Mouse (Mus musculus) retina, postnatal 1 day (tissue): ENCODE results near the gene Sumo2.
"Not testable (repeated sequence)": the region's sequence is repeated elsewhere in the genome, so short reads cannot be mapped to it uniquely, and the experiment has no call there.

Experiments
- DNase-seq: peaks from one replicate; pipeline ENCODE4 v3.0.0-alpha.2; 2012

Sumo2 gene

DNA sequence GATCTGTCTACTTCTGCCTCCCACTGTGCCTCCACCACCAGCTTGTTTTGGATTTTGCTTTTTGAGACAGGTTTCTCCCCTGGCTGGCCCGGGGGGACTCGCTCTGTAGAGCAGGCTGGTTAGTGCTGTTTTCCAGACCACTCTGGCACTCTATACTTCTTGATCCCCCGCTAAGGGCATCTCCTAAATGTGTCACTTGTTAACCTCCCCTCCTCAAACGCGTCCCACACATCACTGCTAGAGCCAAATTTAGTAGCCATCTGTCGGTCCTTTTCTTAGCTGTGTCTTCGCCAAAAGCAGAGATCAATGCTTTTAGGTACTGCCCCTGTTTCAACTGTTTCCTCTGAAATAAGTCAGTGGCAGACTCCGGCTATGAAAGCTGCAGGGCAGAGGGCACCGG, 17.4 kb downstream of the Sumo2 start:
- DNase-seq, result no peak

DNA sequence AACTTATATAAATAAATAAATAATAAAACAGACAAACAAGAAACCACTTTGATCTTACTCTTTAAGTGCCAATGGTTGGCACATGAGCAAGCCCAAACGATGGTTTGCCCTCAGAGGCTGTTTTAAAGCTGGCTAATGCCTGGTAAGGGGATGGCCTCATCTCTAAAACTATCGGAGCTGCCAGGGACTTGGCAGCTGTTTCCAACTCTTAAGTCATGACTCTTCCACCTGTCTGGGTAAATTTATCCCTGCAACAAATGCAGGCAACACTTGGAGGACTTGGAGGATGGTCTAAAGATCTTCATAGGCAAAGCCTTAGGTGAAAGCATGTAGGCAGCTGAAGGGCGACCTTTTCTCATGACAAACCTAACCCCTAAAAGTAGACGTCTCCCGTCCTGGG, 19.1 kb downstream of the Sumo2 start:
- no peak for DNase-seq

DNA sequence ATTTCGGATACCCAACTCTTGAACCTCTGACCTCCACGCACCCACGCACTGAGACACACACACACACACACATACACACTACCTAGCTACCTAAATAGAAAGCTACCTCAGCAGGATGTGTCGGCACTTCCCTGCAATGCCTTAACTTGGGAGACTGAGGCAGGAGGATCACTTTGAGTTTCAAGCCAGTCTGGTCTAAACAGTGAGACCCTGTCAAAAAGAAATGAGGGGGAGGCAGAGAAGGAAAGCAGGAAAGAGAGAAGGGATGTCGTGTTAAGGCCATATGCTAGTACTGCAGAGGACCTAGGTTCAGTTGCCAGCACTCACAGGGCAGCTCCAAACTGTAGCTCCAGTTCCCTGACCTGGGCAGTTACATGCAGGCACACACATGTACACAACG, 21.1 kb downstream of the Sumo2 start:
- DNase-seq, result no peak

DNA sequence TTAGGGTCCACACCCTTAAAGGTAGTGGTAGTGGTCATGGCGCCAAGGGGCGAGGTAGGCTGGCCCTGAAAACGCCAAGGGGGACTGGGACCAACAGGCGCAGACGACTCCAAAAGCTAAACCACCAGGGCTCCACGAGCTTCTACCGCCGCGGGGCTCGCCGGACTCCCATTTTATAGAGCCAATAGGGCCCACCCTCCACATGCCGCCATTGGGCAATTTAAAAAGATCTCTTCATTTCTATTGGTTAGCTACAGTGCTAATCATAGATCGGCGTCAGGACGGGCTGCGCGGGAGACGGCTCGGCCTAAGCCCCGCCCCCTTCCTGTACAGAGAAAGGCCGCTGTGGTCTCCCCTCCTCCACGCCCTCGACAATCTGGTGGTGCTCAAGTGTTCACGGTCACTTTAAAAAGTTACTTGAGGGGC, 21.8 kb downstream of the Sumo2 start, which contains the start of gene Jpt1:
TSS of gene Jpt1 (minus strand) at position 150 of the 426 bp plus-strand sequence.
- peak; percentile 99 for DNase-seq

DNA sequence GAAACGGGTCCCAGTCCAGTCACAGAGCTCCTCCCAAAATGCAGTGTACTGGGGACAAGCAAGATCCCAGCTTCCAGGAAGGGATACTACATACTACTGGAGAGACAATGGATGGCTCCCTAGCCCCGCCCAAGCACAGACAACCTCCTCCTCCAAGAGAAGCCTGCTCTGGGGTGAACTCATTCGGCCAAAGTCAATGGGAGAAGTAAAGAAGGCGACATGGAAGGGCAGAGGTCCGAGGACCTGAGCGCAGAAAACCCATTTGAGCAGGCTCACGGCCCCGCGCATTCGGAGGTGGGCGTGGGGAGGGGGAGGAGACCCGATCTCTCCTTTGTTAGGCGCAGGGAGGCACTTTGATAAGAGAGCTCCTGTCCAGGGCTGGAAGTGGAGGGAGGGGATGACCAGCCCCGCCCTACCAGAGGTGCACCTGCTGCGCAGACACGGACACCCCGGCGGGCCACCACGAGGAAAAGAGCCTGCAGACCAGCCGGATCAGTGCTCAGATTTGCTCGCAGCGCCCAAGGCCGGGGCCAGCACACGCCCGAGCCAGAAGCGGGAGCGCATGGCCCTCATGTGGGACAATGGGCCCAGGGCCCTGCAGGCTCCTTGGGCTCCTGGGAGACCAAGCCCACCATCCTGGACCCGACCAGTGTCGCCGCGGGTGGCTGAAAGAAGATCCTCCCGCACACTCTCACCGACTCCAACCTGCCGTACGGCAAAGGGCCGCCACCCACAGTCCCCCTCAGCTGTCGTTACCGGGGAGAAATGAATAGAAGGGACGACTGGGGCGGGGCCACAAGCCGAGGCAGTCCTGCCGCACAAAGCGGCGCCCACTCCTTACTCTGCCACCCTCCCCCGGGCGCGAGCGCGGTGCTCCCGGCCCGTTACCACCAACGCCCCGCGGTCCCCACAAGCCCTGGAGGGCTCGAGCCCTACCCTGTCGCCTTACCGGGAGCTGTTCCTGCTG, 22.5 kb downstream of the Sumo2 start:
- DNase-seq, result peak; percentile 68

DNA sequence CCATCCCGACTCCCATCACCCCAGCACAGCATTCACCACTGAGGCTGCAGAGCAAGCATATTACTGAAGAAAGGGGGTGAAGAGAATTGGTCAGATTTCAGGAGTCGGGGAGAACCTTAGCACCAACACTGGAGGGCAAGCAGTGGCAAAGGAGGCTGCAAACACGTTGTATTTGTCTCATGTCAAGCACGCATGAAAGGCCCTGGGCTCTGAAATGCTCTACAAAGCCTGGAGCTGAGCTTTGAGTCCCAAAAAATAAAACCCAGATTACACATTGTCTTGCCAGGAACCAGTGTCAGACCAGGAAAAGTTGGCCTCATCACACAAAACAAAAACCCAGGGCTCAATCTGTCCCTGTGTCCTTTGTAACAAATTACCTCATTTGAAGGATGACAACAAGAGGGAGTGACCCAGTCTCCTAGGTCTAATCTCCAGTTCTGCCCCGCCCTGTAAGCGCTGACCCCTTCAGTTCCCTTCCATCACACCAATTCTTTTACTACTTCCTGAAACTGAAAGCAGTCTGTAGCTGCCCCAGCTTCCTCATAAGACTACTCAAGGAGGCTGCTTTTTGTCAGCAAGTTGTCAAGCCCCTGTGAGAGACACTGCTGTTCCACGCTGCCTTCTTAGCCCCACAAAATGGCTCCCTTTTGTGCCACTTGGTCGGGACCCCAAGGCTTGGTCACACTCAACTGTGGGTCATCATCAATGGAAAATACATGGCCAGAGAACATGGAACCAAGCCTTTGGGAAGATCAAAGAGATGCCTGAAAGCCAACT, 23.5 kb downstream of the Sumo2 start:
- DNase-seq, result peak; percentile 36

DNA sequence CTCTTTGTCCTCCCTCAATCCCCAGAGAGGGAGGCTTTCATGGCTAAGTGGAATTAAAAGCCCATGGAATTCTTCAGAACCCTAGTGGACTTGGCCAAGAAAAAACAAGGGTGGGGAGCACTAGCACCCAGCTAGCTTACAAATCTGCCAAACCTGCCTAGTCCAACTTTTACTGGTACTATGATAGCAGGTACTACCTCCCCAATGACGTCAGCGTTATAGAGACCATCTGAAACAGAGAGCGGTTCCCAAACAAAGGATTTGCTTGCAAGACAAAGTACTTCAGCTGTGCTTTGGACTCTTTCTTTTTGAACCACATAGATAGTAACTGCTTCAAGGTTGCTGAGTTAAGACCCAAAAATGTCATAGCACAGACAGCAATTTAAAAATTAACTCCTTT, 24.1 kb downstream of the Sumo2 start:
- DNase-seq, result no peak

DNA sequence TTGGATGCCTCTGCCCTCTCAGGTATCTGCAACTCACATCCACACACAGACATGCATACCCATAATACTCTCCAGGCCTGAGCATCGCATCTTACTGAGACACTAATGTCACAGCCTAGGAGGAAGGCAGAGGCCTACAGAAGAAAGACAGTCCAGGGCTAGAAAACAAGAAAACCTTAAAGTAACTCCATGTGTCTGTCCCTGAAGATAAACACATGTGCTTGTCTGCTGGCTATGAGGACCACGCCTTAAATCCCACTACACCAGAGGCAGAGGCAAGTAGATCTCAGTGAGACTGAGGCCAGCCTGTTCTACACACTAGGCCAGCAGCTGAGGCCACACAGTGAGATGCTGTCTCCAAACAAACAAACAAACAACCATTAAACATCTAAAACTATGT, 25.0 kb downstream of the Sumo2 start:
- no peak for DNase-seq

DNA sequence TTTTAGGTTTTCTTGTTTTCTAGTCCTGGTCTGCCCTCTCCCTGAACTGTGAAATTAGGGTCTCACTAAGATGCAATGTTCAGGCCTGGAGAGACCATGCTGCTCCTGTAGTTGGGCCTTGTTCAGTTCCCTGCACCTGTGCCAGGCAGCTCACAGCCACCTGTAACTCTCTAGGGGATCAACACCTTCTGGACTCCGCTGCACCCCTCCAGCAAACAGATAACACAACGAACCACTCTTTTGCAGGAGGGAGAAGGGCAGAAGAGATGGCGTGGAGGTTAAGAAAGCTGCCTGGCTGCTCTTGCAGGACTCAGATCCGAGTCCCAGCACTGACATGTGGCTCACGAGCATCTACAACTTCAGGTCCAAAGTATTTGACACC, 25.6 kb downstream of the Sumo2 start:
- DNase-seq, result no peak

DNA sequence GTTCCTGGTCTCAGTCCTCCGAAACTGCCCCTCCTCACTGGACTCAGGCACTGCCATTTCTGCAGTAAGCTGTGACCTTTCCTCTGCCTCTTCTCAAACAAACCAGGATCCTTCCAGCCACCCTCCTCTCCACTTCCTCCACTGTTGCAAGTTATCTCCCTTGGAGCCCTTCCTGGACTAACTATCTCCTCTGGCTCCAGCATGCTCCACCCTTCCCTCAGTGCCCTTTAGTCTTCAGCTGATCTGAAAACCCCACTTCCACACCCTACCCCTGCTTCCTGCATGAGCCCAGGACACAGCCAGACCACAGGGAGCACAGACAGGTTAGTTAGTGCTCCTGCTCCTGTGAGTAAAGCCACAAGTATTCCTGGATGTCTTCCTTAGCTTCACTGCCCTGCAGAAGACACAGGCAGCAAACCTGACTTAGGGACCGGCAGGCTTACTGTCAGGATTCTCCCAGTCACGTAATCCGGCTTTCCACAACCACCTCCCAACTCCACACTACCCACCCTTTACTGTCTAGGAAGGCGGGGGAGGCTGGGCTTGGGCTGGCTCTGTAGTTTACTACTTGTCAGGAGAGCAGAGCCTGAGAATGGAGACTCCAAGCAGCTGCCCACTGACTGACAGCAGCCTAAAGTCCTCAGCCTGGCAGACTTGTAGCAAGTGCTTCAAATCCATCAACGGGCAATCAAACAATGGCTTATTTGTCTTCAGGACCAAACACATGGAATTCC, 26.1 kb downstream of the Sumo2 start:
- peak; percentile 60 for DNase-seq

DNA sequence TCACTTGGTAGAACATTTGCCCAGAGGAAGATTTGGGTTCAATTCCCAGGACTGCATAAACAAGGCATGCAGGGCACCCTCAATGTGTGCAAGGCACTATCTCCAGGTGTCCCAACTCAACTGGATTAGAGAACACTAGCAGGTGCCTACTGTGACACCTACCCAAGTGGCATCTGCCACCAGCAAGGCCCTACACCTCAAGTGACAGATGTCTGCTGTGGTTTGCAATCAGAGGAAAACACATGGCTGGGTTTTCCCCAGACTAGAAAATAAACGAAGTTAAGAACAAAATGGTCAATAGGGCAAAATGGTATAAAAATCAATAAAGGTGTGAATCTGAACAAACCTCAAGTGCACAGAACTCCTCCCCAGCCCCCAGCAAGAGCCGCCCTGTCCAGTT, 28.0 kb downstream of the Sumo2 start:
- DNase-seq, result no peak

DNA sequence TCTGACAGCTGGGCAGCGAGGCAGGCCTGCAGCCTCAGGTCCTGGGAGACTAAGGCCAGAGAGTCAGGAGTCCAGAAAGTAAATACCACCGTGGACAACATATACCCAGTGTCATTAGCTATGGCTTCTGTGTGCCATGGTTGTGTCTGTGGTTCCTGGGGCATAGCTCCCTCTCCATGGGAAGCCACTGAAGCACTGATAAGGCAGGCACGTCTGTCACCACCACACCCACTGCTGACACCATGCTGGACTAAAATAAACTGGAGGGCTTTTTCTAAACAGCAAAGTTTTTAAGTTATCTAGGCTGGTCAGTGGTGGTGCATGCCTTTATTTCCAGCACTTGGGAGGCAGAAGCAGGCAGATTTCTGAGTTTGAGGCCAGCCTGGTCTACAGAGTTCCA, 29.5 kb downstream of the Sumo2 start:
- no peak for DNase-seq

DNA sequence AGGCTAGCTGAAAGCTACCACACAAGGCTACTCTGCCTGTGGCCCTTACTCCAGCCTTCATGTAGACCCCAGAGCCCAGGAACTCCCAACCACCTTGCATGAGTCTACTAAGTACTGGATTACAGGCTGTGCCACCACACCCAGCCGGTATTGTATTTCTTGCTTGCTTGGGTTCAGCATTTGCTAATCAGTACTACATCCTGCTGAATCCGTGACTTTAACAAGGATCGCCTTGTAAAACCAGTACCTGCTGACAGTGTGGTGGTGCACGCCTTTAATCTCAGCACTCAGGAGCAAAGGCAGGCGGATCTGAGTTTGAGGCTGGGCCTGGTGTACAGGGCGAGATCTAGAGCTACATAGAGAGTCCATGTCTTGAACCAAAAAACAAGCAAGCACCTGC, 33.4 kb downstream of the Sumo2 start:
- DNase-seq, result no peak

DNA sequence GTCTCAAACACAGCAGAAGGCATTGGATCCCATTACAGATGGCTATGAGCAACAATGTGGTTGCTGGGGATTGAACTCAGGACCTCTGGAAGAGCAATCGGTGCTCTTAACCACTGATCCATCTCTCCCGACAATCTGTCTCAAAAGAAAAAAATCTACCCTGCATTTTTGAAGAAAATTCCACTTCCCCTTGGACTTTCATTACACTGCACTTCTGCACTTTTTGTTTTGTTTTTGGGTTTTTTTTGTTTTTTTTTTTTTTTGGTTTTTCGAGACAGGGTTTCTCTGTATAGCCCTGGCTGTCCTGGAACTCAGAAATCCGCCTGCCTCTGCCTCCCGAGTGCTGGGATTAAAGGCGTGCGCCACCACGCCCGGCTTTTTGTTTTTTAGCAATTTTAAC, 39.5 kb downstream of the Sumo2 start:
- DNase-seq, result not testable (repeated sequence)

DNA sequence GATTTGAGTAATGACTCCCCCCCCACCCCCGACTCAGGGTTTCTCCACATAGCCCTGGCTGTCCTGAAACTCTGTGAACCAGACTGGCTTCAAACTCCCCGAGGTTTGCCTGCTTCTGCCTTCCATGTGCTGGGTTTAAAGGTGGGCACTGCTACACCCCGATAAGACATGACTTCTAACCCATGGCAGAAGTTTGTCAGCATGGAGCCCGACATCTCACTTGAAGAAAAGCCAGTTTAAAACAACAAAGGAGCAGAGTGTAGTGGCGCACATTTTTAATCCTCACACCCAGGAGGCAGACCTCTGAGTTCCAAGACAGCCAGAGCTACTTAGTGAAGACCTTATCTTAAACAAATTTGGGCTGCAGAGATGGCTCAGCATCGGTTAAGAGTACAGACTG, 43.7 kb downstream of the Sumo2 start:
- DNase-seq, result no peak

DNA sequence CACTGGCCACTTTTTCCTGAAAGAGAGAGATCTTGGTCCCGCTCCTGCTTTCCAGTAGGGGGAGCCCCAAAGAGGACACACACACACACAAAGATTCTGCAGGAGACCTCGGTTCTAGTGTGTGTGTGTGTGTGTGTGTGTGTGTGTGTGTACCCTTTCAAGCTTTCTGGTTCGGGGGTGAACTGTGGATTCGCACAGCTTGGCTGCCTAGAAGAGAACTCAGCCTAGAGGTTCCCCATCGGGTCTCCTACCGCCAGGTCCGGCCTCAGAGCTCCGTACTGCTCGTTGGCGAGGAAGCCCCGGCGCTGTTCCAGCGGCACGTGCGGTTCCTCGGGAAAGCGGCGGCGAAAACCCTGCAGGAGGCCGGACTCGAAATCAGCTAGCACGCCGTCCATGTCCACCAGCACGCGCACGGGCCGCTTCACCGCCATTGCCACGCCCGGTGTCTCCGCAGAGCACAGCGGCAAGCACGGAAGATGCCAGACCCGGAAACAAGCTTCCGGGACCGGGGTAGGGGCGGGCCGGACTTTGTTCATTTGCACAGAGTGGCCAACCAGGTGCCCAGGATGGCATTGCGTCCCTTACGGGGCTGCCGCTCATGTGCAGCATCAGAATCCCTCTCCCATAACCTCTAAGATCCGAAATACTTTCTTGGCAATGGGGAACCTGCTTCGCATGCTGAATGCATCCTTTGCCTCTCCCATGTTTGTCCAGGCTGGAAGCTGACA, 44.6 kb downstream of the Sumo2 start, which contains the start of gene Nt5c:
TSS of gene Nt5c (minus strand) at position 507 of the 728 bp plus-strand sequence.
- DNase-seq, result peak; percentile 87

DNA sequence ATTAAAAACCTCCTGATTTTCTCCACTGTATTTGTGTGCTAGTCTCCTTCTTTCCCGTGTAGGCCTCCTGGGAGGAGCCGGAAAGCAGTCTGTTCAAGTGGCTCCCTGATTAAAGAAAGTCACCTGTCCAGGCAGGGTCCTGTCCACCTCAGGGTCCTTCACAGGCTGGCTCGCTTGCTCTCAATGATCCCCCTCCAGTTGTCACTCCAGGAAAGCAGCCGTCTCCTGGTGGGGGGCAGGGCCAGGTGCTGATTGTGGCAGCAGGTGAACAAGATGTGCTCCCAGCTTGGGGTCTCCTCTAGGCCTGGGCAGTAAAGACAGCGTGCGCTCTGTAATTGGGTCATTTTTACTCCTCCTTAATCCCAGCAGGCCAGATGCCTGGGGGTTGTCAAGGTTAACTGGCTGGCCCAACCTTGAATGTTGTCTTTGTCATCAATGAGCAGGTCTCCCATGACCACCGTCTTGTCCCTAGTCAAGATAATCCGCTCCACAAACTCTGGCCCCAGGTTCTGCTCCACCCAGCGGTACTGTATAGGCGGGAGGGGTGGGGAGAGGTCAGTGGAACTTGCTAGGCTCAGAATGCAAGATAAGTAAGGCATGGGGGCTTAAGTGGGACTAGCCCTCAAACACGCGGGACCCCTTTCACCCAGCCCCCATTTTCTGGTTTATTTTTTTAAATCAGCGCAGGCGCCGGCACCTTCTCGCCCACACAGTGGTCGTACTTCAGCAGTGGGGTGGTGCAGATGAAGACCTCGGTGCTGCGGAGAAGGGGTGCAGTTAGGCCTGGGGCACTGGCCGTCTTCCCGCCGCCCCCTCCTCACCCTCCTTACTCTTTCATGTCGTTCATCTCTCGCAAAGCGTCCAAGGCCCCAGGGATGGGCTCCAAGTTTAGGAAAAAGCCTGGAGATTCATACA, 45.4 kb downstream of the Sumo2 start:
- DNase-seq, result peak; percentile 50

DNA sequence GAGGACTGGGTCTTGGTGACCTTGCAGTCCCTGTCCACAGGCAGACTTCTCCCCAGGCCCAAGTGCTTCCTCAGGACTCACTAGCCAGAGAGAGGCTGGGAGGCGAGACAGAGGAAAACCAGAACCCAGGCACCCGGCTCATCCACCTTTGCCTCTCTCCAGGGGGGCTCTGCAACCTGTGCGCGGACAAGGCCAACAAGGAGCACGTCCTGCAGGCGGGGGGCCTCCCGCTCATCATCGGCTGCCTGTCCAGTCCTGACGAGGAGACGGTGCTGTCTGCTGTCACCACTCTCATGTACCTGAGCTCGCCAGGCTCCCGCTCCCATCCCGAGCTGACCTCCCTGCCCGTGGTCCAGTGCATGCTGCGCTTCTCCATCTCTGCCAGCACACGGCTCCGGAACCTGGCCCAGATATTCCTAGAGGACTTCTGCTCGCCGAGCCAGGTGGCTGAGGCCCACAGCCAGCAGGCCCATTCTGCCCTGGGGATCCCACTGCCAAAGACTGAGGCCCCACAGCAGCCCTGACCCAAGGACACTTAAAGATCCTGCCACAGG, 47.4 kb downstream of the Sumo2 start:
- no peak for DNase-seq

DNA sequence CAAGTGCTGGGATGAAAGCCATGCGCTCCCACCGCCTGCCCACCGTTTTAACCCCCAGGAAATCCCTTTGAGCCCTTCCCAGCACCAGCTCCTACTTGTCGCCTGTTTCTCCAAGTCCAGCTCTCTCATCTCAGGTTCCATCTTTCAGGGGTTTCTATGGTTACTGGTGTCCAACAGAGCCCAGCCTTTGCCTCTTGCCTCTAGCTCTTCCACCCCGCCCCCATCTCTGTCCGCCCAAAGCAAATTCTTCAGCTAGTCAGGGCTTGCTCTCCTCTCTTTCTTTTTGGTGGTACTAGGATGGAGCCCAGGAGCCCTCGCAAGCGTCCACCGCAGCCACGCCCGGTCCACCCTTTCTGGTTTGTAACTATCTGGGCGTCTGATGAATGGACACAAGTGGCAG, 50.9 kb downstream of the Sumo2 start:
- no peak for DNase-seq

DNA sequence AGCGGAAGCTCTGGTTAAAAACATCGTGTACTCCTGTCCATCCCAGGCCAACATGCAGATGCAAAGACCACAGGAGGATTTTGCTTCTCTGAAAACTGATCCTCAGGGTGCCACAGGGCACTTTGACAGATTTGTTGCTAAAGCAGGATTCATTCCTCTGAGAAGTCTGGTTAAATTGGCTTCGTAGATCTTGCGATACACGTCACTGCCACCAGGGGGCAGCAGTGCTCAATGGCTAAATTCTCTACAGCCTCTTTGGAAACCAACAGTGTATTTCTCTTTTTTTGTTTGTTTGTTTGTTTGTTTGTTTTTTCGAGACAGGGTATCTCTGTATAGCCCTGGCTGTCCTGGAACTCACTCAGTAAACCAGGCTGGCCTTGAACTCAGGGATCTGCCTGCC, 52.4 kb downstream of the Sumo2 start:
- peak; percentile 83 for DNase-seq

DNA sequence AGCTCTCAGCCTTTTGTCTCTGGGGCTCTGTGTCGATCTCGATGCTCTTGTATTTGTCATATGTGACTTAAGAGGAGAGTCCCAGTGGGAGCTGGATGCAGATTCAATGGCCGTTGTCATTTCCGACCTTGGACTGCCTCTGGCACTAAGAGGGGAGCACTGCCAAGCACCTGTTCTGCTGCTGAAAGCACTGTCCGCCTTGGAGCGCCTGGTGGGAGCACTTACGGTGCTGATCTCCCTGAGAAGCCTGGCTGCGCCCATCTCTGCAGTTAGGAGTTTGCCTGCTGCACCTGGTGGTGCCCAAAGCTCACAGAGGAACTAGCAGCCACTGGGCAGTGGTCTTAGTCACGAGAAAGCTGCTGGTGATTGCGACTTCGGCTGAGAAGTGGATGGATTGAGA, 52.8 kb downstream of the Sumo2 start:
- no peak for DNase-seq
